Mouse (Mus musculus): ENCODE data around the gene Cnga2. TPM values are rescaled to one million over a fixed set of nuclear protein-coding genes. Genes with fewer than 3 reads are reported as not detected.
"Not testable (repeated sequence)": the region's sequence is repeated elsewhere in the genome, so short reads cannot be mapped to it uniquely, and the experiment has no call there.

Gene Cnga2
- polyA plus RNA-seq, 1 experiment from 2014 or later = not detected

DNA sequence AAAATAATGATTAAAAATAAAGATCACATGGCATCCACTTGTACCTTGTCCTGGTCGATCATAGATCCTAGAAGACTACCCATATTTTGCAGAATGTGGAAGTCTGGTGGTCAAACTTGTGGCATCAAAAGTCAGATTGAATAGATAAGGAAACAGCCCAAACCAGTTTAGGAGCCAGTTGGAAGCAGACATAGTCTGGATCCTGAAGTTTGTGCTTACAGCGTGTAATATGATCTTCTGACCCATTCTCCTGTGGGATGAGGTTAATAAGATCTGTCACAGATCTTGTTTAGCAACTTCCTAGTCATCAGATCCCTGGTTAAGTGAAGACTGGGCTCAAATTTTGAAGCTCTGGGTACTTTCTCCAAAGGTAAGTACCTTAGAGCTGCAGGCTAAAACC lies 19.0 kb upstream of the Cnga2 start, which contains the start of gene Fate1:
Fate1 (plus strand) TSS at position 301 of the 400 bp plus-strand sequence.
- no peaks in the 10 kb centered on the region for H3K9me3 ChIP-seq (ENCODE audit: control insufficient read depth, low read length)
- H3K4me3 ChIP-seq (ENCODE audit: low read depth, low read length) = no peak within 1 kb of the TSS
- no peak within 1 kb of the TSS for H3K27ac ChIP-seq (ENCODE audit: low read depth, low read length)
- DNase-seq (ENCODE audit: low spot score) = no peak
- H3K36me3 ChIP-seq (ENCODE audit: control insufficient read depth, insufficient read depth, low read length) = no peaks in the 10 kb centered on the region
- ATAC-seq (replicated peaks; ENCODE audit: low FRiP score) = no peak
- H3K27me3 ChIP-seq (replicated peaks; ENCODE audit: control insufficient read depth, insufficient read depth, low read length) = no peaks in the 10 kb centered on the region
- no peaks in the 10 kb centered on the region for H3K4me1 ChIP-seq (replicated peaks; ENCODE audit: control insufficient read depth, insufficient read depth, low read length)
- no peak within 1 kb of the TSS for H3K4me2 ChIP-seq
- WGBS = 68% methylated on average over 2 of the region's 2 CpGs
- H3K9ac ChIP-seq (ENCODE audit: low read depth, low read length) = no peak within 1 kb of the TSS

DNA sequence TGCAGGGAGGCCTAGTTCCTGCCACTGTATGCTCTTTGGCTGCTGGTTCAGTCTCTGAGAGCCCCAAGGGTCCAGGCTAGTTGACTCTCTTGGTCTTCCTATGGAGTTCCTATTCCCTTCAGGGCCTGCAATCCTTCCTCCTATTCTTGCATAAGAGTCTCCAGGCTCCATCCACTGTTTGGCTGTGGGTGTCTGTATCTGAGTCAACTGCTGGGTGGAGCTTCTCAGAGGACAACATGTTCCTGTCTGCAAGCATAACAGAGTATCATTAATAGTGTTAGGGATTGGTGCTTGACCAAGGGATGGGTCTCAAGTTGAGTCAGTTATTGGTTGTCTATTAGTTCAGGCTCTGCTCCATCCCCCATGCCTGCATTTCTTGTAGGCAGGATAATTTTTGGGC lies 14.0 kb upstream of the Cnga2 start:
- not testable (repeated sequence) for H3K9me3 ChIP-seq (ENCODE audit: control insufficient read depth, low read length); H3K4me1 ChIP-seq (replicated peaks; ENCODE audit: control insufficient read depth, insufficient read depth, low read length); DNase-seq (ENCODE audit: low spot score); H3K36me3 ChIP-seq (ENCODE audit: control insufficient read depth, insufficient read depth, low read length); H3K9ac ChIP-seq (ENCODE audit: low read depth, low read length); H3K27ac ChIP-seq (ENCODE audit: low read depth, low read length); H3K4me2 ChIP-seq; H3K27me3 ChIP-seq (replicated peaks; ENCODE audit: control insufficient read depth, insufficient read depth, low read length); ATAC-seq (replicated peaks; ENCODE audit: low FRiP score); H3K4me3 ChIP-seq (ENCODE audit: low read depth, low read length)

DNA sequence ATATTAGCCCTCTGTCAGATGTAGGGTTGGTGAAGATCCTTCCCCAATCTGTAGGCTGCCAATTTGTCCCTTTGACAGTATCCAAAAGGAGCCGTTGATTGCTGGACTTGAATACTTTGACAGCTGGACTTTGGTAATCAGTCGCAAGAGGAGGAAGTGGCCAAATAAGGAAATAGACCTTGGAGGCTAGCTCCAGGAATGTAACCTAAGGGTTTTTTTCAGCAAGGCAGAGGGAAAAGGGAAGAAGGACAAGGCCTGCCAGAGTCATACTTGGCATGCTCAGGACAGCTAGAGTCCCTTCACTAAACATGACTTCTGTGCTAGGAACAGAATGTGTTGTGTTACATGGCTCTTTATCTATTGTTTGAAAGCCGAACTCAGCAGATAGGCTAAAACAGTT lies 11.2 kb upstream of the Cnga2 start:
- Histone ChIP-seq H3K4me3 (ENCODE audit: low read depth, low read length) (no peak overlapping the region), H3K36me3 (ENCODE audit: control insufficient read depth, insufficient read depth, low read length) (no peaks in the 10 kb centered on the region), H3K9me3 (ENCODE audit: control insufficient read depth, low read length) (no peaks in the 10 kb centered on the region), H3K27me3 (replicated peaks; ENCODE audit: control insufficient read depth, insufficient read depth, low read length) (peaks cover 2% of the 10 kb centered on the region; the same call in 1 of the 2 replicates), H3K27ac (ENCODE audit: low read depth, low read length) (no peak overlapping the region), H3K4me2 (no peak overlapping the region), H3K4me1 (replicated peaks; ENCODE audit: control insufficient read depth, insufficient read depth, low read length) (no peaks in the 10 kb centered on the region), H3K9ac (ENCODE audit: low read depth, low read length) (no peak overlapping the region)
- ATAC-seq (replicated peaks; ENCODE audit: low FRiP score) (no peak), DNase-seq (ENCODE audit: low spot score) (no peak)
- 67% methylated on average over 3 of the region's 3 CpGs for WGBS

DNA sequence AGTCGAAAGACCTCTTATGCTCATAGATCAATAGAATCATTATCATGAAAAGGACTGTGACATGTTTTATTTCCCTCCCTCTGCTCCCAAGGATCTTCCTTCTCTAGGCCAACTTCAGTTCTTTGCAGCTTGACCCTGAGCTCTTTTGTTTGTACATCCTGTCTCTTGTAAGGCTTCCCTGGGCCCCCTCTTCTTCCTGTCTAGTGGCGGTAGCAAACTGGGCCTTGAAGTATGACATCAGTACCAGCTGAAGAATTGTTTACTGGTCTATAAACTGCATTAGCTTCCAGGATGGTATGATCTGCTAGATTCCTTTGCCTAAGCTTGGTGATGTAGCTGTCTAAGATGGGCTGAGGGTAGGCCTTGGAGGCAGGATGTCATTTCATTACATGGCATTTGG lies 10.3 kb upstream of the Cnga2 start:
- Histone ChIP-seq H3K4me3 (ENCODE audit: low read depth, low read length) (no peak overlapping the region), H3K27ac (ENCODE audit: low read depth, low read length) (no peak overlapping the region), H3K4me2 (no peak overlapping the region), H3K36me3 (ENCODE audit: control insufficient read depth, insufficient read depth, low read length) (no peaks in the 10 kb centered on the region), H3K27me3 (replicated peaks; ENCODE audit: control insufficient read depth, insufficient read depth, low read length) (peaks cover 2% of the 10 kb centered on the region; the same call in 1 of the 2 replicates), H3K9ac (ENCODE audit: low read depth, low read length) (no peak overlapping the region), H3K9me3 (ENCODE audit: control insufficient read depth, low read length) (no peaks in the 10 kb centered on the region), H3K4me1 (replicated peaks; ENCODE audit: control insufficient read depth, insufficient read depth, low read length) (no peaks in the 10 kb centered on the region)
- ATAC-seq (replicated peaks; ENCODE audit: low FRiP score) (no peak), DNase-seq (ENCODE audit: low spot score) (no peak)
- 66% methylated on average over 2 of the region's 2 CpGs for WGBS

DNA sequence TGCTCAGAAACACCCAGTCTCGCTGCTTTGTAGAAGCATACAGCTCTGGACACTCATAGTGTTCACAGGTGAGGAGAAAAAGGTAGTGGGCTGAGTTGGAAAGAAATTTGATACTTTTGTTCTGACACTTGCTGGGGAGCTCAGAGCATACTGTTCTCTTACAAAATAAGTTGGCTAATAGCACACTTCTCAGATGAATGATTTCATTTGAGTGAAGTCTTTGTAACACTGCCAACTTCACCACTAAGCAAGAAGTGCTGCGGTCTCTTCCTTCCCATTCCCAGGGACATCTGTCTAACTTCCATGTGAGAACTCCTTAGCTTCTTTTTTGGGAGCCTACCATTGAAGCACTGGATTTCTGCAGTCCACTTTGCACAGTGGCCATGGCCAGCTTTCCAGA lies 8.4 kb upstream of the Cnga2 start:
- no peaks in the 10 kb centered on the region for H3K36me3 ChIP-seq (ENCODE audit: control insufficient read depth, insufficient read depth, low read length)
- no peak overlapping the region for H3K27ac ChIP-seq (ENCODE audit: low read depth, low read length)
- no peak overlapping the region for H3K9ac ChIP-seq (ENCODE audit: low read depth, low read length)
- WGBS = 69% methylated on average over 2 of the region's 2 CpGs
- H3K27me3 ChIP-seq (replicated peaks; ENCODE audit: control insufficient read depth, insufficient read depth, low read length) = peaks cover 2% of the 10 kb centered on the region; the same call in 1 of the 2 replicates
- DNase-seq (ENCODE audit: low spot score) (no peak), ATAC-seq (replicated peaks; ENCODE audit: low FRiP score) (no peak)
- H3K9me3 ChIP-seq (ENCODE audit: control insufficient read depth, low read length) = no peaks in the 10 kb centered on the region
- H3K4me3 ChIP-seq (ENCODE audit: low read depth, low read length) = no peak overlapping the region
- H3K4me1 ChIP-seq (replicated peaks; ENCODE audit: control insufficient read depth, insufficient read depth, low read length) = no peaks in the 10 kb centered on the region
- no peak overlapping the region for H3K4me2 ChIP-seq

DNA sequence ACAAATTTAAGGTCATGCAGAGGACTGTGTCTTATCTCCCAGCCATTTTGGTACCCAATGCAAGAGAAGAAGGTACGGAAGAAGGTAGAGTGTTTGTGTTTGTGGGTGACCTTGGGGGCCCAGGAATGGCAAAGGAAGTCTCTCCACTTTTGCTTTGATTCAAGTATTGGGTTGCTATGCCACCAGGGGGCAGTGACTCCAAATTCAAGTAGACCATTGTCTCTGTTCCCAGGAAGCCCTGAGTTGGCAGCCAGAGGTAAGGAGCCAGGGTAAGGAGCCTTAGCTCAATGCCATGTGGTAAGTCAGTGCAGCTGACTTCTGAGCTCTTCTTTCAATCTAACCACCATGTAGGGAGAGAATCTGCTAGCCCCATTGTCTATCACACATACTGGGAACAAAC lies 7.9 kb upstream of the Cnga2 start:
- no peak overlapping the region for H3K4me3 ChIP-seq (ENCODE audit: low read depth, low read length)
- H3K4me2 ChIP-seq = no peak overlapping the region
- whole genome bisulfite sequencing = 71% methylated on average over 1 of the region's 1 CpGs
- H3K27me3 ChIP-seq (replicated peaks; ENCODE audit: control insufficient read depth, insufficient read depth, low read length) = peaks cover 2% of the 10 kb centered on the region
- no peak overlapping the region for H3K9ac ChIP-seq (ENCODE audit: low read depth, low read length)
- H3K27ac ChIP-seq (ENCODE audit: low read depth, low read length) = no peak overlapping the region
- H3K36me3 ChIP-seq (ENCODE audit: control insufficient read depth, insufficient read depth, low read length) = no peaks in the 10 kb centered on the region
- no peaks in the 10 kb centered on the region for H3K9me3 ChIP-seq (ENCODE audit: control insufficient read depth, low read length)
- no peak for DNase-seq (ENCODE audit: low spot score)
- H3K4me1 ChIP-seq (replicated peaks; ENCODE audit: control insufficient read depth, insufficient read depth, low read length) = no peaks in the 10 kb centered on the region
- ATAC-seq (replicated peaks; ENCODE audit: low FRiP score) = no peak

DNA sequence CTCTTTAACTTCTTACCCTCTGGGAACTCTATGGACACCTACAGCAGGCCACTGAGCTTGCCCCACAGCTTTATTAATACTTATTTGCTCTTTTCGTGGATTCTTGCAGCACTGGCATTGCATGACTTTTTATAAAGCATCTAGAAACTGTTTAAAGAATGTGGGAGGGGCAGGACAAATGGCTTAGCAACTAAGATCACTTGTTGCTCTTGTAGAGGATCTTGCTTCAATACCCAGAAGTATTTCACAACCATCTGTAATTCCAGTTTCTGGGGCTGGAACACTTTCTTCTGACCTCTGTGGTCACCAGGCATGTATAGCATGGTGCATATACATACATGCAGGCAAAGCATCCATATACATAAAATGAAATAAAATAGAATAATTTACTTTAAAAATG lies 4.3 kb downstream of the Cnga2 start:
- Histone ChIP-seq H3K27me3 (replicated peaks; ENCODE audit: control insufficient read depth, insufficient read depth, low read length) (0 out of 2 replicates have a peak, but pooled peaks cover 6% of the 10 kb centered on the region), H3K4me2 (no peak overlapping the region), H3K4me3 (ENCODE audit: low read depth, low read length) (no peak overlapping the region), H3K27ac (ENCODE audit: low read depth, low read length) (no peak overlapping the region), H3K36me3 (ENCODE audit: control insufficient read depth, insufficient read depth, low read length) (no peaks in the 10 kb centered on the region), H3K9ac (ENCODE audit: low read depth, low read length) (no peak overlapping the region), H3K4me1 (replicated peaks; ENCODE audit: control insufficient read depth, insufficient read depth, low read length) (no peaks in the 10 kb centered on the region), H3K9me3 (ENCODE audit: control insufficient read depth, low read length) (no peaks in the 10 kb centered on the region)
- 41% methylated on average over 1 of the region's 1 CpGs for WGBS
- DNase-seq (ENCODE audit: low spot score) (no peak), ATAC-seq (replicated peaks; ENCODE audit: low FRiP score) (no peak)

DNA sequence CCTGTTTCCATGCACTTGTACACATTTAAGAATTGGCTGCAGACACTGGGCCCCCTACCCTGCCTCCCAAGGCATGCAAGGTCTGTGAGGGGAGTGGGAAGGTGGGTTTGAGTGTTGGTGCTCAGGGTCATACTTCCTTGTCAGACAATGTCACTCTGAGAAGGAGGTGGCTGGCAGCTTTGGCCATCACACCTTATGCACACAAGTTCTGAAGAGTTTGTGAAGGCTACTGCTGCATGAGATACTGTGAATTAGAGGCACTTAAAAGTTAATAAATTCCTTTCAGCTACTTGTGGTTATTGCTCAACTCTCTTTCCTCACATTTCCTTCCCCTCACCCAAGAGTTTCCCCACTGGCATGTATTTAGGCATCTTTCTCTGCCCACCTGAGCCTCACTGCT lies 18.3 kb downstream of the Cnga2 start:
- H3K36me3 ChIP-seq (ENCODE audit: control insufficient read depth, insufficient read depth, low read length) = no peaks in the 10 kb centered on the region
- no peaks in the 10 kb centered on the region for H3K9me3 ChIP-seq (ENCODE audit: control insufficient read depth, low read length)
- DNase-seq (ENCODE audit: low spot score) (no peak), ATAC-seq (replicated peaks; ENCODE audit: low FRiP score) (no peak)
- H3K9ac ChIP-seq (ENCODE audit: low read depth, low read length) = no peak overlapping the region
- H3K4me1 ChIP-seq (replicated peaks; ENCODE audit: control insufficient read depth, insufficient read depth, low read length) = no peaks in the 10 kb centered on the region
- H3K27me3 ChIP-seq (replicated peaks; ENCODE audit: control insufficient read depth, insufficient read depth, low read length) = no peaks in the 10 kb centered on the region; the same call in 1 of the 2 replicates
- H3K4me3 ChIP-seq (ENCODE audit: low read depth, low read length) = no peak overlapping the region
- no peak overlapping the region for H3K27ac ChIP-seq (ENCODE audit: low read depth, low read length)
- no peak overlapping the region for H3K4me2 ChIP-seq

DNA sequence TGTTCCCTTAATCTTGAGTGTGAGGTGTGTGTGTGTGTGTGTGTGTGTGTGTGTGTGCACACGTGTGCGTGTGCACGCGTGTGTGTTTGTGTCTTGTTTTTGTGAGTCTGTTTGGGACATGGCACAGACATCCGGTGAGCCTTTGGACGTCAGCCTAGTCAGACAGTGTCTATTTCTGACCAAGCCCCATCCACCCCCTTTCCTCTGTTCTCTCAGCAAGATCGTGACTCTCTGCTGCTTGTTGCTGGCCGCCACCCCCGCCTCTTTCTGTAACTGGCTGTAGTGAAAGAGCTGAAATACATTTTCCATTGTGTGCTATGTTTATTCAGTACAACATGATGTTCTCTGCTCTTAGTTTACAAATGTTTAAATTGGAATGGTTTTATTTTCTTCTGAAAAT lies 20.6 kb downstream of the Cnga2 start:
- no peaks in the 10 kb centered on the region; the same call in 1 of the 2 replicates for H3K27me3 ChIP-seq (replicated peaks; ENCODE audit: control insufficient read depth, insufficient read depth, low read length)
- no peak for DNase-seq (ENCODE audit: low spot score)
- no peak overlapping the region for H3K4me3 ChIP-seq (ENCODE audit: low read depth, low read length)
- no peaks in the 10 kb centered on the region for H3K36me3 ChIP-seq (ENCODE audit: control insufficient read depth, insufficient read depth, low read length)
- H3K4me2 ChIP-seq = no peak overlapping the region
- H3K27ac ChIP-seq (ENCODE audit: low read depth, low read length) = no peak overlapping the region
- H3K9ac ChIP-seq (ENCODE audit: low read depth, low read length) = no peak overlapping the region
- WGBS = 60% methylated on average over 9 of the region's 9 CpGs
- H3K4me1 ChIP-seq (replicated peaks; ENCODE audit: control insufficient read depth, insufficient read depth, low read length) = no peaks in the 10 kb centered on the region
- H3K9me3 ChIP-seq (ENCODE audit: control insufficient read depth, low read length) = no peaks in the 10 kb centered on the region
- no peak for ATAC-seq (replicated peaks; ENCODE audit: low FRiP score)
